Mouse (Mus musculus): Measurements from ENCODE around the gene Cpe. TPM values are rescaled to one million over a fixed set of nuclear protein-coding genes. Genes with fewer than 3 reads are reported as not detected.

Cpe gene
- total and polyA plus RNA-seq, 2 experiments from 2014 or later: 704 to 1,088 TPM

- Histone ChIP-seq H3K4me2 (ENCODE audit: low read depth, low read length) (no peak overlapping the region), H3K9ac (replicated peaks; ENCODE audit: low read length) (no peak overlapping the region)
- ATAC-seq: no peak
These were observed 14.6 kb upstream of the Cpe start for GRCm38 (mm10) chr8:64707481-64707880.

GRCm38 (mm10) chr8:64703191-64703590 is 10.3 kb upstream of the Cpe start:
- no peak overlapping the region for H3K4me3 ChIP-seq (ENCODE audit: low read length)
- WGBS: 82% methylated on average over 1 of the region's 1 CpGs
- H3K9me3 ChIP-seq (ENCODE audit: low read length): no peaks in the 10 kb centered on the region
- no peak overlapping the region for H3K27ac ChIP-seq
- ATAC-seq (no peak), DNase-seq (ENCODE audit: low spot score) (no peak)
- no peaks in the 10 kb centered on the region for H3K36me3 ChIP-seq (ENCODE audit: insufficient read depth, low read length)
- H3K27me3 ChIP-seq (ENCODE audit: insufficient read depth, low read length): no peaks in the 10 kb centered on the region
- H3K9ac ChIP-seq (replicated peaks; ENCODE audit: low read length): no peak overlapping the region
- no peaks in the 10 kb centered on the region for H3K4me1 ChIP-seq (ENCODE audit: insufficient read depth, low read length)
- H3K4me2 ChIP-seq (ENCODE audit: low read depth, low read length): no peak overlapping the region
- TF ChIP-seq CTCF (IDR thresholded peaks at IDR 0.05; ENCODE audit: low read depth): no peak

More at GRCm38 (mm10) chr8:64707481-64707880, 14.6 kb upstream of the Cpe start:
- no peak overlapping the region for H3K4me3 ChIP-seq (ENCODE audit: low read length)
- H3K36me3 ChIP-seq (ENCODE audit: insufficient read depth, low read length): no peaks in the 10 kb centered on the region
- no peaks in the 10 kb centered on the region for H3K27me3 ChIP-seq (ENCODE audit: insufficient read depth, low read length)
- no peak for TF ChIP-seq CTCF (IDR thresholded peaks at IDR 0.05; ENCODE audit: low read depth)
- no peaks in the 10 kb centered on the region for H3K4me1 ChIP-seq (ENCODE audit: insufficient read depth, low read length)
- DNase-seq (ENCODE audit: low spot score): no peak
- H3K27ac ChIP-seq: no peak overlapping the region
- H3K9me3 ChIP-seq (ENCODE audit: low read length): no peaks in the 10 kb centered on the region

GRCm38 (mm10) chr8:64691591-64692401 is 1.1 kb downstream of the Cpe start:
- Histone ChIP-seq H3K4me3 (ENCODE audit: low read length) (peak overlapping the region; percentile 81), H3K4me2 (ENCODE audit: low read depth, low read length) (peak overlapping the region; percentile 65), H3K36me3 (ENCODE audit: insufficient read depth, low read length) (no peaks in the 10 kb centered on the region), H3K27ac (peak overlapping the region; percentile 99), H3K4me1 (ENCODE audit: insufficient read depth, low read length) (peaks cover 10% of the 10 kb centered on the region; the same call in 1 of the 2 replicates), H3K9me3 (ENCODE audit: low read length) (no peaks in the 10 kb centered on the region), H3K9ac (replicated peaks; ENCODE audit: low read length) (peak overlapping the region; percentile 97), H3K27me3 (ENCODE audit: insufficient read depth, low read length) (no peaks in the 10 kb centered on the region)
- peak; percentile 5; the same call in 1 of the 2 replicates for ATAC-seq
- WGBS: 5% methylated on average over 16 of the region's 16 CpGs
- TF ChIP-seq CTCF (IDR thresholded peaks at IDR 0.05; ENCODE audit: low read depth): no peak
- DNase-seq (ENCODE audit: low spot score): peak; percentile 43

GRCm38 (mm10) chr8:64690845-64691244 is 2.0 kb downstream of the Cpe start:
- Histone ChIP-seq H3K4me1 (ENCODE audit: insufficient read depth, low read length) (peaks cover 10% of the 10 kb centered on the region; the same call in 1 of the 2 replicates), H3K9ac (replicated peaks; ENCODE audit: low read length) (peak overlapping the region; percentile 97), H3K9me3 (ENCODE audit: low read length) (no peaks in the 10 kb centered on the region), H3K4me2 (ENCODE audit: low read depth, low read length) (peak overlapping the region; percentile 65), H3K27me3 (ENCODE audit: insufficient read depth, low read length) (no peaks in the 10 kb centered on the region), H3K4me3 (ENCODE audit: low read length) (peak overlapping the region; percentile 81), H3K36me3 (ENCODE audit: insufficient read depth, low read length) (no peaks in the 10 kb centered on the region), H3K27ac (peak overlapping the region; percentile 99)
- TF ChIP-seq CTCF (IDR thresholded peaks at IDR 0.05; ENCODE audit: low read depth): no peak
- 45% methylated on average over 6 of the region's 6 CpGs for WGBS
- no peak for ATAC-seq
- DNase-seq (ENCODE audit: low spot score): peak; percentile 12

GRCm38 (mm10) chr8:64690306-64690705 is 2.5 kb downstream of the Cpe start:
- Histone ChIP-seq H3K36me3 (ENCODE audit: insufficient read depth, low read length) (no peaks in the 10 kb centered on the region), H3K27ac (no peak overlapping the region), H3K9ac (replicated peaks; ENCODE audit: low read length) (peak overlapping the region; percentile 97; the same call in 1 of the 2 replicates), H3K9me3 (ENCODE audit: low read length) (no peaks in the 10 kb centered on the region), H3K4me2 (ENCODE audit: low read depth, low read length) (peak overlapping the region; percentile 65), H3K4me3 (ENCODE audit: low read length) (peak overlapping the region; percentile 81), H3K4me1 (ENCODE audit: insufficient read depth, low read length) (peaks cover 10% of the 10 kb centered on the region; the same call in 1 of the 2 replicates), H3K27me3 (ENCODE audit: insufficient read depth, low read length) (no peaks in the 10 kb centered on the region)
- ATAC-seq (no peak), DNase-seq (ENCODE audit: low spot score) (no peak)
- no peak for TF ChIP-seq CTCF (IDR thresholded peaks at IDR 0.05; ENCODE audit: low read depth)
- 61% methylated on average over 6 of the region's 6 CpGs for WGBS

- Histone ChIP-seq H3K4me1 (ENCODE audit: insufficient read depth, low read length) (peaks cover 7% of the 10 kb centered on the region; the same call in 1 of the 2 replicates), H3K36me3 (ENCODE audit: insufficient read depth, low read length) (no peaks in the 10 kb centered on the region), H3K9me3 (ENCODE audit: low read length) (no peaks in the 10 kb centered on the region), H3K27ac (no peak overlapping the region), H3K4me3 (ENCODE audit: low read length) (no peak overlapping the region), H3K4me2 (ENCODE audit: low read depth, low read length) (no peak overlapping the region; the same call in 1 of the 2 replicates), H3K27me3 (ENCODE audit: insufficient read depth, low read length) (no peaks in the 10 kb centered on the region), H3K9ac (replicated peaks; ENCODE audit: low read length) (no peak overlapping the region)
- WGBS: 63% methylated on average over 4 of the region's 4 CpGs
- ATAC-seq (no peak), DNase-seq (ENCODE audit: low spot score) (no peak)
- no peak for TF ChIP-seq CTCF (IDR thresholded peaks at IDR 0.05; ENCODE audit: low read depth)
These were observed 4.1 kb downstream of the Cpe start for GRCm38 (mm10) chr8:64688741-64689140.

- Histone ChIP-seq H3K4me2 (ENCODE audit: low read depth, low read length) (no peak overlapping the region), H3K4me1 (ENCODE audit: insufficient read depth, low read length) (peaks cover 7% of the 10 kb centered on the region; the same call in 1 of the 2 replicates), H3K9me3 (ENCODE audit: low read length) (no peaks in the 10 kb centered on the region), H3K27me3 (ENCODE audit: insufficient read depth, low read length) (no peaks in the 10 kb centered on the region), H3K27ac (no peak overlapping the region), H3K36me3 (ENCODE audit: insufficient read depth, low read length) (no peaks in the 10 kb centered on the region), H3K4me3 (ENCODE audit: low read length) (no peak overlapping the region), H3K9ac (replicated peaks; ENCODE audit: low read length) (no peak overlapping the region)
- ATAC-seq (no peak), DNase-seq (ENCODE audit: low spot score) (no peak)
- 74% methylated on average over 3 of the region's 3 CpGs for WGBS
- no peak for TF ChIP-seq CTCF (IDR thresholded peaks at IDR 0.05; ENCODE audit: low read depth)
These were observed 4.7 kb downstream of the Cpe start for GRCm38 (mm10) chr8:64688161-64688560.
